Mouse (Mus musculus) left cerebral cortex, postnatal 4 days (tissue): ENCODE results near the gene Iqcj. TPM values are rescaled to one million over a fixed set of nuclear protein-coding genes. Genes with fewer than 3 reads are reported as not detected.
"Not testable (repeated sequence)": the region's sequence is repeated elsewhere in the genome, so short reads cannot be mapped to it uniquely, and the experiment has no call there.

Experiments
- DNase-seq: peaks from one replicate; pipeline ENCODE4 v3.0.0-alpha.2; 2022
- intact Hi-C: fragments of 180-260 bp; cut with DNase I; formaldehyde crosslinking; loops from one replicate; pipeline ENCODE4 v1.15.1; 2025
- total RNA-seq, 2 experiments: library from RNA; stranded (reverse); gene quantifications; 2 replicates each; pipeline ENCODE4 v1.2.3; 2021

Gene Iqcj
- total RNA-seq, 2 experiments from 2014 or later: 3.0 to 4.1 TPM

DNA sequence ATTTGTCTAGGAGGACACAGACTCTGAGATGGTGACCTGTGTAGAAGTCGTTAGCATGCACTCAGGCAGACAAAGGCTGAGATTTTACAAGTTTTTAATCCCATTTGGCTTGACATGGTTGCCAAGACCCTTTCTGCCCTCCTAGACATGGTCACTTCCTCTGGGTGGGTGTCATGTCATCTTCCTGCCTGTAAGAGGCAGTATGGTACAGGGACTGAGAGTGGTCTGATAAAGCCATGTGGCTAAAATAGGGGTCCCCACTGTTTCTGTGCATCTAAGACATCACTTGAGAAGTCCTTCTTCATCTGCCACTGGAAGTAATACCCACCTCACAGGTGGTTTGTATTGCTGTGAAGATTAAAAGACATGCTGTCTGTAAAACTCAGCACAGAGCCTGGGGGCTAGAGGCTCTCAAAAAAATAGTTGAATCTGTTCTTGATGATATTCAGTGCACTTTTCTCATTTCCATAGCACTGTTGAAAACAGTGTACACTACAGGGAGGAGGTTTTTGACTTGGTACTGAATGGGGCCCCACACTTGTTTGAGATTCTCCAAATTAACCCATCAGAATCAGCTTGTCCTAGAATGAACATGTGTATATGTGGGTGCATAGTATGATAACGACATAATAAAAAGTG, 167.3 kb downstream of the Iqcj start:
- intact Hi-C loops: loop anchor here (5.0 to 10.0 kb wide), 2 partner anchors 483 to 656 kb away; no protein-coding TSS in a partner anchor
- peak; percentile 51 for DNase-seq

DNA sequence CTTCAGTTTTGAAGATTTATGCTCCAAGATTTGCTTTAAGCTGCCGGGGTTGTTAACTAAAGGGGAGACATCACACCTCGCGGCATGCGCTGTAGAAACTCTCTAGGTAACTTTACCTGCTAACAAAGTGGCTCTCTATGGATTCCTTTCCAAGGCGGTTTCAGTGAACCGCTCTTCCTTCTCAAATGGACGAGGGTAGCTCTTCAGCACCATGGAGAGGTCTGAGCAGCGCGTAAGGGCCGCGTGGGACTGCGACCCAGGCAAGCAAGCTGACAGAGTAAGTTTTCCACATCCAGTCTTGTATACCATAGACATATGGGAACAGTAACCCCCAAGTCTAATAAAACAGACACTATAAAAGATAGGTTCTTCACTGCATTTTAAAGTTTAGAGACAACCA, 172.7 kb downstream of the Iqcj start, which contains the start of gene Schip1:
Gene Schip1, plus strand, starts transcription at position 72 of the 400 bp plus-strand sequence.
- intact Hi-C loops: loop anchor here (10.0 kb wide), 1 partner anchor 430 kb away; no protein-coding TSS in a partner anchor

DNA sequence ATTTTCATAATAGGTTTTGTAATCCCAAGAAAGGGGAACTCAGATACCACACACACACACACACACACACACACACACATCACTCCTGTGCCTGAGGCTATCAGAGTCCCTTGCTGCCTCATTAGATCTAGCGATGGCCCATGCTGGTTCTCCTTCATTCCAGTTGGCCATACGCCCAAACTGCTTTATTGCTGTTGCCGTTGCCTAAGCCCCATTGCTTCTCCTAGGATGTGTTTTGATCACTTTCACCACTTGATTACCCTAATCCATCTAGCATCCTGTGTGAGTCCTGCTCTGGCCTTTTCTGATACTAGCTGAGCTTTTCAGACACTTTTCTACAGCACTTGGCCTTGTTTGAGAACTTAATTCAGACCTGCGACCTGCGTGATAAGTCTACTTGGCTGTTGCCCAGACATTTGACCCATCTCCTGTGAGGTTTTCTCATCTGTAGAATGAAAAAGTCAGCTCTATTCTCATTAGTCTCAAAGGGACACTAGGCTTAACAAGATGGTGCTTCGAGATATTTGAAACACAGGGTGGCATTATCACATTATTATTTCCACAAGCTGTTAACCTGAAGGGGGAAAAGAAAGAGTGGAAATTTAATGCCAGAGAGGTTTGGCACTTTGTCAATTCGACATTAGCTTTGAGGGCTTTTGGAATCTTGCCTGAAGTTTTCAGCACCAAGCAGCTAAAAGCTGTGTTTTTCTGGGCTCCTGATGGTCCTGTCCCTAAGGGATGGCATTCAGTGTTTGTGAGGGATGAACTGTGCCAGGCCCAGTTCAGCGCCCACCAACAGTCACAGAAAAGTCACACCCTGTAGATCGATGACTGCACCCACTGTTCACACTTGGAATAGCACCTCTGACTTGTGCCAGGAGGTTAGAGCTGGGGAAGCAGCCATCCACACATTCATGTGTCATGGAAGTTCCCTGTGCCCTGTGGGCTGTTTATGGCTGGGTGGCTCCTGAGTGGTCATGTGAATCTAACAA, 179.7 kb downstream of the Iqcj start:
- peak; percentile 86 for DNase-seq
- intact Hi-C loops: no loop called here

More for the DNA sequence above, 172.7 kb downstream of the Iqcj start, which contains the start of gene Schip1:
- DNase-seq: peak; percentile 17

DNA sequence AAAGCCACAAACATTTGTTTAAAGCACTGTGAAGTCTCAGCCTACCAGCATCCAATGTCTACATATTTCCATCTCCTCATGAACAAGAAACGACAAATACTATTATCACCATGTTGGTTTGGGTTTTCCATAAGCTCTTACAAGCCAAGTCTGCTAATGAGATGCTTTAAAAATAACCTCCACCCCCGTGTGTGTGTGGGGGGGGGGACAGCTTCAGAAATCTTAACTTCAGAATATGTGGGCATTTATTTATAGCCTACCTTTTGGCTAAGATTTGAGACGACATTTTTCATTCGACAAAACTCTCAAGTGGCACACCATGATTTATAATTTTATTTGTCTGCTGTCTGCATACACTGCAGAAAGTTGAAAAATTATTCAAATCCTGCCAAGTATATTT, 185.4 kb downstream of the Iqcj start:
- no peak for DNase-seq

DNA sequence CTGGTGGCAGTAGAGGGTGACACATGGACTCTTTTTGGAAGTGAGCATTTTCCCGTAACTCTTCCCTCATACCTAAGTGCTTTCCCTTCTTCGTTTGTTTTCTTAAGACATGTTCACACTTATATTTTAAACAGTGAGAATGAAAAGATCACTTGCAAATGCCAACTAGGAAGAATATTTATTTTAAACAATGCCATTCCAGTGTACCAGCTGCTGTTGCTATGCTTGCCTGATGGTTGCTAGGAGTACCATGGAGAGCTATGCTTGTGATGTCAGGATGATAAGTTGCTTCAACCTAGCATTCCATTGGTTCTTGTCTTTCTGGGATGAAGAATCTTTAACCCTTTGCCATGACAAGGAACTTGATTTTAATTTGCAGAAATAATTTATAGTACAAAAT, 193.0 kb downstream of the Iqcj start:
- intact Hi-C loops: no loop called here
- DNase-seq: no peak

More for the DNA sequence above, 185.4 kb downstream of the Iqcj start:
- intact Hi-C loops: no loop called here

DNA sequence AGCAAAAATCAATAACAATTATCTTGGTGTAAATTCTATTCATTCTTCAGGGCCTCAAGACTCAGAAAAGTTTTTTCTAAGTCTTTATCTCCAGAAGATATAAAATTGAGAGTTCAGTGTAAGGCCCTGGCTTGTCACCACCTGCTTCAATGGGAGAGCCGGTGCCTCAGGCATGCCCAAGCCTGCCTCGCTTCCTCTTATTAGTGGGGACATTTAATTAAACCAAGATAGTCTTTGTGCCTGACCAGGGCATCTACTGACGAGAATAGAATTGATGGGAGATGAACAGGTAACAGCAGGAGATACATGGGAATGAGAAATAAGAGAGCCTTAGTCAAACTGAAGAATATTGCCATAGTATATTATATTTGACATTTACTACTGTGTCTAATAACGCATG, 200.1 kb downstream of the Iqcj start:
- no peak for DNase-seq
- intact Hi-C loops: no loop called here

DNA sequence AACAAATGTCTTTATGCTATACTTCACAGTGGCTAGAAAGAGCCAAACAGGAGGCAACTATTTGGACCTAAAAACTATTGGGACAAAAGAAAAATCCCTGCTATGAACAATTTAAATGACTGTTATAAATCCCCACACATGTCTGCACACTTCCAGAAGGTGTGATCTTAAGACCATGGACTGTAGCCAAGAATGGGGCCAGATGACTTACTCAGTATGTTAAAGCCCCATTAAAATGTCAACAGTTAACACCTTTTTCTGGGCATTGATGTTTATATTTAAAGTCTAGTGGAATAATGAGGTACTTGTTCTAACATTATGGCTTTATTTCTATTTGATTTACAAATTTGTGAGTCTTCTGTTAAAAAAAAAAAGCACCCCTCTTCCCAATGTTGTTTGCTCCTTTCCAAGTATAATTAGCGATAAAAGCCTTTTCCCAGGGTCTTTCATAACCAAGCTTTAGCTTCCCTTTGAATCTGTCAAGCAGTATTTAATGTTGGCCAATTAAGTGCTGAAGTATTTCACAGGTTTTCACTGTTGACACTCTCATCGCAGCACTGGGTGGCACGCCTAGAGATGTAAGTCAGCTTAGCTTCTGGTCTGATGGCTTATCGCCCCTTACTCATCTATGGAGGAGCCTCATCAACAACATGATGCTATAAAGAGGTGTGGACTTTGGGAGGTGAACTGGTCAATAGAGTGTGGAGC, 204.9 kb downstream of the Iqcj start:
- no peak for DNase-seq
- intact Hi-C loops: no loop called here

DNA sequence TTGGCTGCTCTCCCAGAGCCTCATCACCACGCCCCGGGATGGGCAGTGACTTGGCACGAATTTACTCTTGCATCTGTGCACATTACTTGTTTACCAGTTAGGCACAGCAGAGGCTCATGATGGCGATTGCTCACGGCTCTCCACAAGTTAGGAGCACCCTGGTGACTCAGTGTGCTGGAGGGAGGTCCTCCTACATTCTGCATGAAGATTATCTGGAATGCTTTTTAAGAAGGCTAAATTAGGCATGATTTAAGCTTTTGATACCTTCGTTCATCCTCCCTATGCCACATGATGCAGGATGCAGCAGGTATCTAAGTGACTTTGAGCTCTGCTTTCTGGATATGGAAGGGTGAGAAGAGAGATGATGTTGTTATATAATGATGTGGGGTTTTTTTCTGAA, 207.5 kb downstream of the Iqcj start:
- intact Hi-C loops, DNase-seq: not testable (repeated sequence)

DNA sequence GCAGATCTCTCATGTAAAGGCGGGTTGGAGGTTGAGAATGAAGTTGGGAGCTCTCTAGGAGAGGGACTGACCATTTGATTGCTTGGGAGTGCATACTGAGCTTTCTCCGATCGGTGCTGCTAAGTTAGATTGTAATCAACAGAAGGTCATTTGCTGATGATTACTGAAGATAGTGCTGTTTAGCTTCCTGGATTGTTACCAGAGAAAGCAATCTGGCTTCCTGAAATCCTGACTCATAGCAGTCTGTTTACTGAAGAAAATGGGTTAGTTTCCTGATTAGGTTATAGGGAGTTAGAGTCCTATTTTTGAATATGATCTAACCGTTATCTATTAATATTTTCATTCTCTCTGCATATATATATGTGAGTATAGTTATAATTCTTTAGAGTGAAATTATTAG, 209.3 kb downstream of the Iqcj start:
- intact Hi-C loops: no loop called here
- DNase-seq: no peak

DNA sequence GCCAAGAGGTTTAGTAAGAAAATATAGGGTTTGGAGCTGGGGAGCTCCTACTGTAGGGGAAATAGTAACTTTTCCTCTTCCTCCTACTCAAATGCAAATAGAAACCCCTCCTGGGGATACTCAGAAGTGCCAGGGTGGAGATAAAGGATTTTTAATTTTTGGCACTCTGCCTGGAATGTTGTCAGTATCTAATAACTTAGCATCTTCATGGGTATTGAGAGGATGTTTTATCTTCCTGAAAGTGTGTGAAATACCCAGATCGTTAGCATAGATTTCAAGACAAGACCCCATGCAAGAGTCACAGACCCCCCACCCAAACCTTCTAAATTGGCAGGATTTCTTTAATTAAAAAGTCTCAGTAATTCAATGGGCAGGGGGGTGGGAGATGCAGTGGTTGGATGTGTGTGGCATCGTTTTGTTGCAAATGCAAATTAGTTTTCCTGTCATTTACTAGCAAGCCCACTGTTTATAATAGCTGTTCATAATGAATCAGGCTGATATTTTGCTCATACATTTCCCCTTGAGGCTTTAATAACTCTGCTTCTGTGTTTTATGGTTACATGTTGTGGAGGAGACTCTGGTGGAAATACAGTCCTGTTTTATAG, 213.2 kb downstream of the Iqcj start:
- DNase-seq: no peak
- intact Hi-C loops: no loop called here

Other genes with a start within 250 kb of the Iqcj start
- 10 to 100 TPM; 15.2 to 17.4 TPM for gene Iqschfp, start within 50 bp of the Iqcj start, total RNA-seq
- gene Schip1, start 172.6 kb downstream of the Iqcj start, total RNA-seq: 100 to 1,000 TPM; 113 to 126 TPM